ENCODE assay signal across 8 mouse cellular contexts in genomic region chr5:147484142-147484541, GRCm38 (mm10). TPM values are rescaled to one million over a fixed set of nuclear protein-coding genes. Genes with fewer than 3 reads are reported as not detected.
DNase-seq lines count a peak whose midpoint lies in the region; ATAC-seq and TF ChIP-seq lines count a peak whose summit lies in the region.

No protein-coding gene starts in this region.

- 71% methylated on average over 3 of the region's 3 CpGs for WGBS in hindbrain, postnatal 0 days
- WGBS in hindbrain, embryonic 13.5 days, result 78% methylated on average over 3 of the region's 3 CpGs

- H3K9me3 ChIP-seq in hindbrain, postnatal 0 days (ENCODE audit: low read length), result no peaks in the 10 kb centered on the region
- H3K9me3 ChIP-seq in hindbrain, embryonic 13.5 days, result no peaks in the 10 kb centered on the region

- TF ChIP-seq CTCF in hindbrain, postnatal 0 days (IDR thresholded peaks at IDR 0.05; ENCODE audit: low read depth), result peak; percentile 47

- no peak overlapping the region for H3K9ac ChIP-seq in hindbrain, postnatal 0 days (replicated peaks; ENCODE audit: low read length)
- H3K9ac ChIP-seq in hindbrain, embryonic 13.5 days, result no peak overlapping the region

- ATAC-seq in hindbrain, postnatal 0 days, result no peak
- no peak for ATAC-seq in hindbrain, embryonic 13.5 days (ENCODE audit: low FRiP score)
- ATAC-seq in inflammation-experienced regulatory T-cells, adult 6 months, result no peak

- no peak overlapping the region for H3K4me3 ChIP-seq in hindbrain, postnatal 0 days (ENCODE audit: low read length)
- H3K4me3 ChIP-seq in hindbrain, embryonic 13.5 days, result no peak overlapping the region

- H3K36me3 ChIP-seq in hindbrain, postnatal 0 days (ENCODE audit: insufficient read depth, low read length), result no peaks in the 10 kb centered on the region
- no peaks in the 10 kb centered on the region for H3K36me3 ChIP-seq in hindbrain, embryonic 13.5 days

- no peak overlapping the region for H3K27ac ChIP-seq in hindbrain, postnatal 0 days
- H3K27ac ChIP-seq in hindbrain, embryonic 13.5 days, result no peak overlapping the region

- H3K4me2 ChIP-seq in hindbrain, postnatal 0 days (ENCODE audit: low read depth, low read length), result no peak overlapping the region
- no peak overlapping the region for H3K4me2 ChIP-seq in hindbrain, embryonic 13.5 days

- no peak for DNase-seq in hindbrain, postnatal 0 days (ENCODE audit: low spot score)
- DNase-seq in 416B (ENCODE audit: low read depth), result peak; percentile 49
- DNase-seq in ES-CJ7 (ENCODE audit: low read depth, low spot score), result peak; percentile 47
- peak; percentile 52 for DNase-seq in kidney, postnatal 10 days
- DNase-seq in natural killer cell, adult 2 months (ENCODE audit: low spot score in 2 of 2), result no peak
- no peak for DNase-seq in right cerebral cortex, postnatal 36 days (ENCODE audit: low spot score in 2 of 2)

- H3K27me3 ChIP-seq in hindbrain, postnatal 0 days (ENCODE audit: insufficient read depth, low read length), result no peaks in the 10 kb centered on the region
- no peaks in the 10 kb centered on the region for H3K27me3 ChIP-seq in hindbrain, embryonic 13.5 days

- H3K4me1 ChIP-seq in hindbrain, postnatal 0 days (ENCODE audit: insufficient read depth, low read length), result no peaks in the 10 kb centered on the region
- H3K4me1 ChIP-seq in hindbrain, embryonic 13.5 days (replicated peaks), result no peaks in the 10 kb centered on the region

RNA-seq across cellular contexts. Expression of gene Pan3, which starts 54.2 kb away (rescaled TPM):
- 58.8 and 80.5 TPM in 2 replicates for total RNA-seq in hindbrain, postnatal 0 days (2014; rRNA removed)
- polyA plus RNA-seq in hindbrain, postnatal 0 days (2015; fragmentation: Nextera tagmentation; extraction: Ambion mirVana), result 53.9 and 58.8 TPM in 2 replicates
- 61.1 and 63.5 TPM in 2 replicates for polyA plus RNA-seq in hindbrain, embryonic 13.5 days (2015; fragmentation: Nextera tagmentation; extraction: Ambion mirVana)
- polyA plus RNA-seq in inflammation-experienced regulatory T-cells, adult 6 months (2017; shearing (Covaris generic)), result 100 to 1,000 TPM; 147 to 215 (median 207) TPM

Comparison
In these comparisons a context has a peak if more than half of its experiments do, and no peak if none do; other contexts are left out.
1. DNase-seq: peak in 416B (single experiment), ES-CJ7 (single experiment) and kidney, postnatal 10 days (single experiment); none in hindbrain, postnatal 0 days (single experiment), natural killer cell, adult 2 months (0 of 2) and right cerebral cortex, postnatal 36 days (0 of 2).